Mouse (Mus musculus) T-cell, adult 66 days (primary cell): ENCODE results near the gene Dchs1. TPM values are rescaled to one million over a fixed set of nuclear protein-coding genes. Genes with fewer than 3 reads are reported as not detected.

Source experiments
- total RNA-seq, 2 experiments: library from RNA; stranded (reverse); gene quantifications; 3 replicates in 1 of 2; 4 replicates in 1 of 2; pipeline ENCODE4 v1.2.4; 2023

Gene Dchs1
- total RNA-seq = under 1 TPM in 1 of 2 experiments, not detected in 1; 0.20 TPM

DNA sequence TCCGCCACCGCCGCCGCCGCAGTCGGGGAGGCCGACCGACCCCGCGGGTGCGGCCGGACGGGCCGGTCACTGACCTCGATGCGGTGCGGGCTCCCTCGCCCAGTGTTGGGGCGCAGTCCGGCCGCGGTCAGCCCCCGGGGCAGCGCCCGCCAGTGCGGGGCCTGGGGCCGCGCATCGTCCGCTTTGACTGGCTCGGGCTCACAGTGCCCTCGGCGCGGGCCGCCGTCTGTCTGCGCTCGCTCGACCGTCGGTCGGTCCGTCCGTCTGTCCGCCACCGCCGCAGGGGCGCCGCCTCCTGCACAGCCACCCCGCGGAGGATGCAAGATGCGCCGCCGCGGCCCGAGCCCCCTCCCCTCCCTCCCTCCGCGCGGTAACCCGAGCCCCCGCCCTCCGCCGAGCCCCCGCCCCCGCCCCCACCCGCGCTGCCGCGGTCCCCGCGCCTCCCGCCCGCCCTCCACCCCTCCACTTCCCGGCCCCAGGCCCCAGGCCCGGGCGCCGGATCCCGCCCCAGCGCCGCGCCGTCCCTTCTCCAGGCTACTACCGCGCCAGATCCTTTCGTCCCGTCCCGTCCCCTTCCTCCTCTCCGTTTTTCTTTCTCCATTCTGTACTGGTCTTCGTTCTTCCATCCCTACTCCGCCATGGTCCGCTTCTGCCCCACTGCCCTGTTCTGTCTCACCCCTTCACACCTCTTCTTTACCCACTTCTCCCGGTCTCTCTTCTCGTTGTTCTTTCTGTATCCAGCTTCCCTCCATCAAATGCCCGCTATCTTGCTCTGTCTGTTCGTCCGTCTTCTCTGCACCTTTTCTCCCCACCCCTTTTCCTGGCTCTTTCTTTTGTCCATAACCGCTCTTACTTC lies at the start of gene Dchs1:
TSS of gene Dchs1 (minus strand) at position 370 of the 856 bp plus-strand sequence.

DNA sequence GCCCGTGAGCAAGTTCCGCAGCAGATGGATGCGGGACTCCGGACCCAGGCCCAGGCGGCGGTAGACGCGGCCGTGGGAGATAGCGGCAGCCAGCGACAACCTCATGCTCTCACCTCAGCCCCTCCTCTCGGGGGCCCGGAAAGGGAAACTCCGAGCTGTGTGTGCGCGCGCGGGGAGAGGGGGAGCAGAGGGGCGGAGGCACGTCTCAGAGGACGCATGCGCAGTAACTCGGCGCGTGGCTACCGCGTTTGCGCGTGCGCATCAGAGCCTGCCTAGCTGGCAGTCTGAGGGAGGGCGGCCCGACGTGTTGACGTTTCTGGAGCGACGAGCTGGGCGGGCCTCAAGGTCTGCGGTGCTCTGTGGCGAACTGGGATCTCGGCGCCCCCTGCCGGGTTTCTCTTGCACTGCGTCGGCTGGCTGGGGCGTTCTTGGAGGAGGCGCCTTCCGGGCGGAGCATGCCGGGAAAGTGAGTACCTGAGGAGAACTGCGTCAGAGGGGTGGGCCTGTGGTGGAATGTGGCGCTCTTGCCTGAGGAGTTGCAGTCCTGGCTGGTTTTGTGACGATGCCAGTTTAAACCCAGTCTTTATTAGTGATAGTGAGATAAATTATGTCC lies 23.5 kb upstream of the Dchs1 start, which contains the start of gene Mrpl17:
TSS of gene Mrpl17 (minus strand) at position 223 of the 613 bp plus-strand sequence.

DNA sequence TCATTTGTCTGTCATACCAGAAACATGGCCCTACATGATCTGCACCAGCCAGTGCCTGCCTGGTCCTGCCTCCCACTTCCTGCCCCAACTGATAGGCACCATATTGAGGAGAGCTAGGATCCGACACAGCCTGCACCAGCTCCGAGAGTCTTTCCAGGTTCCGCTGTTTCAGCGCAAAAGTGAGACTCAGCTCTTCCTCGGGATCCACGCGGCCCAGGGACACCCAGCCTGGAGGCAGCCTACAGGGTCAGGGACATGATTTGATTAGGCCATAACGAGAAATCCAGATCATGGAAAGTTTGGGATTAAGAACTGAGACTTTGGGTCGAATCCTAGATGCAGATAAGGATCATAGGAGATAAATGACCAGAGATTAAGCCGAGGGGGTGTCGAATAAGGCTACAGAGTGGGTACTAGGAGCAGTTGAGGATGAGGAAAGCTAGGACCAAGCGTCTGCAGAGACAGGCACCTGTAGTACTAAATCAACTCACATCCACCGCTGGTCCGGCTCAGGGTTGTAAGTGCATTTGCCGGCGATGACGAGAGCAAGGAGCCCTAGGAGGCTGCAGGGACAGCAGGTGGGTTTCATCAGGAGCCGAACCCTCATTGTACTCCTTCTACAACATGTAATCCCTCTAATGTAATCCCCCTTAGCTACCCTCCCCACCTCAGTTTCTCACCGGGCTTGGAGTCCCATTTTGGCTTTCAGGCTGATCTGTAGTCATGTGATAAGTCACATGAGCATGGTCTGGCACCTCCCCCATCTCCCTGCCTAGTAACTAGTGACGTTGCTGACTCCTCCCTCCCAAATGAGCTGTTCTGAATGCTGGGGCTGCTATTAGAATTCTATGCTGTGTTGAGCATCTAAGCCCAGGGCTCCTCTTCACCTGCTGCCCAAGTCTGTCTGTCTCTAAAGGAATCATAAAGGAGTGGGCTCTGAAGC lies 35.7 kb downstream of the Dchs1 start, which contains the start of gene Tpp1:
TSS of gene Tpp1 (minus strand) at position 745 of the 943 bp plus-strand sequence.

GRCm38 (mm10) chr7:105743926-105744590 lies 43.4 kb downstream of the Dchs1 start, which contains the start of gene Taf10:
Taf10 (minus strand) TSS chr7:105744361.

DNA sequence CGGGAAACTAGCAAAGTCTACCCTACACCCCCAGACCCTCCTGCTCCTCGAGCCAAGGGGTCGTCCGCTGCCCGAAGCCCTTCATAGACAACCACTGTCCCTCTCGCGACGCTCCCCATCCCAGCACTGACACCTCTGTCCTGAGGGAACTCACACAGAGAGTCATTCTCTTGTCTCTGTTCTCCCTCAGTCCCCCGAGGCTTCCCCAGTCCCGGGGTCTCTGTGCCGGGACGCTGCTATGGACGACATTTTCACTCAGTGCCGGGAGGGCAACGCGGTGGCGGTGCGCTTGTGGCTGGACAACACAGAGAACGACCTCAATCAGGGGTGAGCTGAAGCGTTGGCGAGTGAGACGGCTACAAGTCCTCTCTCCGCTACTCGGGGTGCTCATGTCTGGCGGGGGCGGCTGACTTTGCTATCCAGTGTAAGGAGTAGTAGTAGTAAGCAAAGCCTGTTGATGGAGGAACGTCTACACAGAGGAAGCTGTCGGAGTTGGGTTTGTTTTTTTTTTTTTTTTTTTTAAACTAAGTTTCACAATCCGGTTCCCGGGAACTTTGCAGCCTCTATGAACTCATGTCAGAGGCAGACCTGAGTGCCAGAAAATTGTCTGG lies 50.4 kb downstream of the Dchs1 start, which contains the start of gene Rrp8:
TSS of gene Rrp8 (minus strand) at position 475 of the 611 bp plus-strand sequence.

DNA sequence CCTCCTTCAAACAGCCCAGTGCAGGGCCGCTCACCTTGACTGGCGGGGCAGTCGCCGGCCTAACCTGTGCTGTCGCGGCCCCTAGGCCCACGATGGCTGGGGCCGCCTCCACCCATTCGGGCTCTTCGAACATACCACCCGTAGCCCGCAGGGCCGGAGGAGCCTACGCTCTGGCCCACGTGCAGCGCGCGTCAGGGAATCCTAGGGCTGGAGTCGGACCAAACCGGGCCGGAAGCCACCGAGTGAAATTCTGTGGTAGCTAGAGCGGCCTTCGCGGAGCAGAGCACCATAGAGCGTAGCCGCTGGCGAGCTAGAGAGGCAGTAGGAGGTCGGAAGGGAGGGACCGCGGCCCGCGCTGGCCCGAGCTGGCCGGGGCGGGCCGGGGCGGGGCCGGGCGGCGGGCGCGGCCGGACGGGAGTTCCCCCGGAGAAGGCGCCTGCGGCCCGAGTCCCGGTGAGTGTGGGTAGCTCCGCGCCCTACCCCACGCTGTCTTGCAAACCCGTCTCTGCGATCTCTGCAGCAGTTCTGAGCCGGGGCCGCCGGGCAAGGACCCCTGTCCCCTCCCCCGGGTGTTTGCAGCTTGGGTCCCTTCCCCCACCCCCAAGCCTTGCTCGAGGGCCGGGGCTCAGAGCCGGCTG lies 51.1 kb downstream of the Dchs1 start, which contains the start of gene Ilk:
TSS of gene Ilk (plus strand) at position 329 of the 638 bp plus-strand sequence.

Other genes starting within 250 kb of the Dchs1 start
- 10 to 100 TPM; 26.7 to 29.7 TPM for gene Smpd1, start 233.3 kb downstream of the Dchs1 start, total RNA-seq
- gene Apbb1, start 206.0 kb downstream of the Dchs1 start, total RNA-seq = 1 to 10 TPM; 1.8 to 3.5 TPM
- gene Hpx, start 187.5 kb downstream of the Dchs1 start, total RNA-seq = under 1 TPM in 1 of 2 experiments, not detected in 1; 0.68 TPM
- gene Trim3, start 154.1 kb downstream of the Dchs1 start, total RNA-seq = 10 to 100 TPM; 18.9 to 26.6 TPM
- 10 to 100 TPM; 59.1 to 76.5 TPM for gene Timm10b, start 147.6 kb downstream of the Dchs1 start, total RNA-seq
- gene Arfip2, start 147.2 kb downstream of the Dchs1 start, total RNA-seq = 10 to 100 TPM; 28.0 to 31.3 TPM
- 10 to 100 TPM; 10.9 to 13.8 TPM for gene Gm45799, start 147.1 kb downstream of the Dchs1 start, total RNA-seq
- 1 to 10 TPM; 3.6 to 4.8 TPM for gene Dnhd1, start 136.8 kb downstream of the Dchs1 start, total RNA-seq
- 100 to 1,000 TPM in 1 of 2 experiments, 10 to 100 TPM in 1; 99.7 to 101 TPM for gene Ilk, start 51.1 kb downstream of the Dchs1 start, total RNA-seq
- gene Rrp8, start 50.3 kb downstream of the Dchs1 start, total RNA-seq = 10 to 100 TPM; 22.6 to 24.7 TPM
- gene Taf10, start 43.3 kb downstream of the Dchs1 start, total RNA-seq = 100 to 1,000 TPM; 212 to 221 TPM
- gene Tpp1, start 35.4 kb downstream of the Dchs1 start, total RNA-seq = 10 to 100 TPM; 46.4 to 53.8 TPM
- 10 to 100 TPM; 39.7 to 55.9 TPM for gene Mrpl17, start 23.4 kb upstream of the Dchs1 start, total RNA-seq
- 100 to 1,000 TPM; 128 to 145 TPM for gene Gm4070, start 166.3 kb upstream of the Dchs1 start, total RNA-seq